Mouse (Mus musculus) heart, postnatal 0 days (tissue): ENCODE measurements around the gene Macrod1.

Experiments
- CTCF ChIP-seq: IDR thresholded peaks from 2 replicates; pipeline ENCODE4 v1.5.1; 2016; ENCODE audit warnings: antibody characterized with exemption, control low read depth, low read depth
- EP300 ChIP-seq: IDR thresholded peaks from 2 replicates; pipeline ENCODE4 v1.6.1; 2016; ENCODE audit warnings: antibody characterized with exemption, low read depth

- no peak for TF ChIP-seq CTCF
- no peak for TF ChIP-seq EP300
These were observed 142.5 kb downstream of the Macrod1 start for GRCm38 (mm10) chr19:7199089-7199488.
